Mouse (Mus musculus) cerebellum, adult 11 months (tissue): ENCODE data around the gene Slc25a48.

Source experiments
- DNase-seq: peaks from one replicate; pipeline ENCODE4 v3.0.0; 2022

The Slc25a48 gene

GRCm38 (mm10) chr13:56516816-56517215 is 78.7 kb downstream of the Slc25a48 start:
- no peak for DNase-seq

GRCm38 (mm10) chr13:56522081-56522820 is 84.1 kb downstream of the Slc25a48 start, which contains the start of gene Fbxl21:
Gene Fbxl21 (plus strand): TSS chr13:56522472.
- peak; percentile 93 for DNase-seq

- DNase-seq = no peak
Observed at GRCm38 (mm10) chr13:56522821-56523167, 84.6 kb downstream of the Slc25a48 start.
